Mouse (Mus musculus) olfactory bulb, adult 2 months (tissue): ENCODE measurements at regions not wholly inside any gene's neighbourhood (a gene's known extent, or its start where the extent isn't known, plus 50 kb on each side); places are given as distances from the start of the nearest gene placed in this dataset.

Experiments
- CTCF ChIP-seq: fragments of 200-500 bp; IDR thresholded peaks from 2 replicates; pipeline ENCODE4 v1.5.1; 2012; ENCODE audit warnings: low read depth, mild to moderate bottlenecking, low read length, moderate library complexity; ENCODE audit not compliant: insufficient read depth
- POLR2A ChIP-seq: fragments of 200-500 bp; IDR thresholded peaks from 2 replicates; pipeline ENCODE4 v1.6.1; 2012; ENCODE audit warnings: mild to moderate bottlenecking, low read depth, low read length, moderate library complexity; ENCODE audit not compliant: insufficient read depth

- TF ChIP-seq CTCF (no peak), POLR2A (no peak)
Observed at GRCm38 (mm10) chr15:44950952-44951642, 4816.9 kb downstream of the 9330182O14Rik start.
